Mouse (Mus musculus) splenic B cell, adult 2 months (primary cell): ENCODE data around the gene Nckap5.

Experiments used
- DNase-seq: peaks from one replicate; pipeline ENCODE4 v3.0.0-alpha.2; 2011; ENCODE audit warnings: low read depth, low spot score
- H3K27me3 ChIP-seq: 2 replicates; pipeline ENCODE4 v1.6.1; 2012; ENCODE audit warnings: mild to moderate bottlenecking, low read length, moderate library complexity, mixed read lengths; ENCODE audit not compliant: control insufficient read depth, poor library complexity, insufficient read depth, severe bottlenecking
- H3K36me3 ChIP-seq: 2 replicates; pipeline ENCODE4 v1.6.1; 2012; ENCODE audit warnings: mild to moderate bottlenecking, low read length, moderate library complexity, mixed read lengths; ENCODE audit not compliant: control insufficient read depth, poor library complexity, insufficient read depth, severe bottlenecking

Nckap5 gene

DNA sequence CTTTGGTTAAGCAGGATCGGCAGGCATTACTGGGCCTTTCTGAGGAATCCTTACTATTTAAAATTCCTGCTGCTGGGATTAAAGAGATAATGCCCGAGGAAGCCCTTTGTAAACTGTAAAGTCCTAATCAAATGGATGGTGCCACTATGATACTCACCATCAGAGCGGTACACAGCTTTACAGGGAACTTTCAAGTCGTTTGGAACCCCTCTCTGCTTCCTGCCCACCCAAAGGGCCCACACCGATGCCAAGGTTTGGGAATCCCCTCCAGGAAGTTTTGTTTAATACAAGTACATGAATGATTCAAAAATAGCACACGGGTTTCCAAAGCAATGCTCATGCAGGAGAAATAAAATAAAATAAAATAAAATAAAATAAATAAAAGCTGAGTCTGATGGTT is 340.3 kb downstream of the Nckap5 start:
- Histone ChIP-seq H3K27me3 (no peaks in the 10 kb centered on the region), H3K36me3 (no peaks in the 10 kb centered on the region)
- no peak for DNase-seq

DNA sequence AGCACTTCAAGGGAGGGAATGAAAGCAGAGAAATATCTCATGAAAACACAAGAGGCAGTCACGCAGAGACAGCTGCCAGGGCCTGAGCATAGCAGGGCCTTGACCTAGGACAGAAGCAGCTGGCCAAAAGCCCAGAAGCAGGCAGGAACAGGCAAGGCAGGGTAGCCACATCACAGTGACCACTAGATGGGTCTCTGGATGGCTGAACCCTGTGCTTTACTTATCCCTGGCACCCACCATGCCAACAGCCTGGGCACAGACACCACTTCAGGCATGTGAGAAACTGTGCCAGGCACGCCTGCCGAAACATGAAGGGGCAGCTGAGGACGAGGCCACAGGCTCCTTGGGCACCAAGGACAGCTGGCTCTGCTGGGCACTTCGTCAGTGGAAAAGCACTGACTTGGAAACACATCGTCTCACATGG is 345.9 kb downstream of the Nckap5 start:
- Histone ChIP-seq H3K36me3 (no peaks in the 10 kb centered on the region), H3K27me3 (no peaks in the 10 kb centered on the region)
- DNase-seq = no peak

DNA sequence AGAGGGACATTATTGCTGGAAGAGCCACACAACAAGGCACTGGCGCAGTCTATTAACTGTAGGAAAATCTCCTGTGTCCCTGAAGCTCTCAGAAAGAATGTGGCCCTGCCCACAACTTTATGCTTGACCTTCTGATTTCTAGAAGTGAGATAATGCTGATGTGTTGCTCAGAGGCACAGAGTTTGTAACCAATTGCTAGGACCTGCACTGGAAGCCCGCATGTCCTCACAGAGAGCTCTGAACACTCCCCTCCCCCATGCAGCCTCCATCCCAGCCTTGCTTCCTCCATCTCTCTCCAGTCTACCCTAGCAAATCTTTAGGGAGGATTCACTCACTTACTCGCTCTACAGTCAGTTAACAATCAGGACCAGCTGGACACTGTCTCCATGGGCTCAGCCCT is 346.9 kb downstream of the Nckap5 start:
- no peaks in the 10 kb centered on the region for H3K27me3 ChIP-seq
- DNase-seq = no peak
- H3K36me3 ChIP-seq = no peaks in the 10 kb centered on the region

DNA sequence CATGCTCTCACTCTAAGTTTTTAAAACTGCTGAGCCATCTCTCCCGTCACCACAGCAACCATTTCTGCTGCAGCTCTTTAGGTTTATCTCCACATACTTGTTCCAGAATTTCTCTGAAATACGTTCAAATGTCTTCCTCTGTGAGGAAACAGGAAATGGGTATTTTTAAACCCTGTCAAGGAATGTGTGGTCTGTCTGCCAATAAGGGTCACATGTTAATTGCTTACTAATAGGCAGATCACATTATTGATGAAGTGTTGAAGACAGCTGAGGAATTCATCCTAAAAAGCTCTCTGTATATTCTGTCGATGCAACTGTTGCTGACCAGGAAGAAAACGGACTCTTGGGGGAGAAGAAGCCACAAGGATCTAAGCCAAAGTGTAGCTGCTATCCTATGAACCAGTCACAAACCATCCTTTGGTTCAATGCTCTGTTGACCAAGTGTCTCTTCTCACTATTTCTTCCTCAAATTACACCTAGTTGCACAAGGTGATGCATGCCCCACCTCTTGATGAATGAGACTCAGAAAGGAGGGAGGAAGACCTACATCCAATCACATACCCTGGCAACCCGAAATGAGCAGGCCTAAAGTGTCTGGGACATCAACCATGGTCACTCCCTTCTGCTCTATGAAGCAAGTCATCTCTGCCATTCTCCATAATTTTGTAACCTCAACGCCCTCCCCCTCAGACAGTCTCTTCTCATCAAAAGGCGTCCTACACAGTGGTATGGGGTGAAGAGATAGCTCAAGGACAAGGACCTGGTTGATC is 349.0 kb downstream of the Nckap5 start:
- no peak for DNase-seq

DNA sequence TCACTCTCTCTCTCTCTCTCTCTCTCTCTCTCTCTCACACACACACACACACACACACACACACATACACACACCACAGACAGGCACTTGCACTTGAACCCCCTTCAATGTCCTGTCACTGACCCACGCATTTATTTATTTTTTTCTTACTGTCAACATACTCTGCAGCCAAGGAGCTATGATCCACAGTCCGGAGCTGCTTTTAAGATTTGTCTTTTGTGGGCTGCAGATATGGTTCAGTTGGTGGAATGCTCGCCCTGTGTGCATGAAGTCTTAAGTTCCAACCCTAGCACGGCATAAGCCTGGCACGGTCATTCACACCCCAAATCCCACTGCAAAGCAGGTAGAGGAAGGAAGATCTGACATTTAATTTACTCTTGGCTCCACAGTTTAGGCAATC is 357.6 kb downstream of the Nckap5 start:
- no peaks in the 10 kb centered on the region for H3K36me3 ChIP-seq
- H3K27me3 ChIP-seq = no peaks in the 10 kb centered on the region
- DNase-seq = no peak

More for the DNA sequence above, 349.0 kb downstream of the Nckap5 start:
- Histone ChIP-seq H3K36me3 (no peaks in the 10 kb centered on the region), H3K27me3 (no peaks in the 10 kb centered on the region)

DNA sequence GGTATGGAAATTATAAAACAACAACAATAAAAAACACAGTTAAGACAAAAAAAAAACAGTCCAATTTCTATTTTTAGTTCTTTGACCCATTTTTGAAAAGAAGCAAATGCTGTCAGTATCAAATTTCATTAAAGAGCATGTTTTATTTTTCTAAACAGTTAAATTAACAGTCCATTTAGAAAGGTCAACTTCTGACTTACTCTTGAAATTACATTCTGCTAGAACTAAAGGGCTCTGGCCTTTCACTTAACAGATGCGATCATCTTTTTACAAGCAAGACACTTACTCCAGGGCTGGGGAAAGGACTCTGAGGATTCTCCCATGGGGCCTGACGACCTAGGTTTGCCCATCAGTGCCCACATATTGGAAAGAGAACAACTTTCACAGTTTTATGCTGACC is 359.2 kb downstream of the Nckap5 start:
- DNase-seq = no peak

DNA sequence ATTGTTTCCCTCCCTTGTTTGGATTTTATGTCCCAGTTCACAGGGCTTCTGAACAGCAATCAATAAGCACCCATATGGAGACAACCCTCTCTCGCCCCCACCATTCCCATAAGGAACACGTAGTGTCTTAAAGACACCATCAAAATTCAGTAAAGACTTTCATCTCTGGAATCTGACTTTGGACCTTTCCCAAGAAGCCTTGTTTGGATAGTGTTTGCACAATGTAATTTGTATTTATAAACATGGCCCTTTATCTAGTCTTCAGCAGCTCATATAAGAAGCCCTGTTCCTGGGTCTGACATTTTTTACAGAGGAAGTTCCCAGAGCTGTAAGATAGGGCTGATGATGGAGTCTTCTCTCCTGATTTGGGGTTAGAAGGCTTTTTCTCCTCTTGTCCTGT is 359.7 kb downstream of the Nckap5 start:
- no peak for DNase-seq
- Histone ChIP-seq H3K36me3 (no peaks in the 10 kb centered on the region), H3K27me3 (no peaks in the 10 kb centered on the region)

More for the DNA sequence above, 359.2 kb downstream of the Nckap5 start:
- Histone ChIP-seq H3K27me3 (no peaks in the 10 kb centered on the region), H3K36me3 (no peaks in the 10 kb centered on the region)

DNA sequence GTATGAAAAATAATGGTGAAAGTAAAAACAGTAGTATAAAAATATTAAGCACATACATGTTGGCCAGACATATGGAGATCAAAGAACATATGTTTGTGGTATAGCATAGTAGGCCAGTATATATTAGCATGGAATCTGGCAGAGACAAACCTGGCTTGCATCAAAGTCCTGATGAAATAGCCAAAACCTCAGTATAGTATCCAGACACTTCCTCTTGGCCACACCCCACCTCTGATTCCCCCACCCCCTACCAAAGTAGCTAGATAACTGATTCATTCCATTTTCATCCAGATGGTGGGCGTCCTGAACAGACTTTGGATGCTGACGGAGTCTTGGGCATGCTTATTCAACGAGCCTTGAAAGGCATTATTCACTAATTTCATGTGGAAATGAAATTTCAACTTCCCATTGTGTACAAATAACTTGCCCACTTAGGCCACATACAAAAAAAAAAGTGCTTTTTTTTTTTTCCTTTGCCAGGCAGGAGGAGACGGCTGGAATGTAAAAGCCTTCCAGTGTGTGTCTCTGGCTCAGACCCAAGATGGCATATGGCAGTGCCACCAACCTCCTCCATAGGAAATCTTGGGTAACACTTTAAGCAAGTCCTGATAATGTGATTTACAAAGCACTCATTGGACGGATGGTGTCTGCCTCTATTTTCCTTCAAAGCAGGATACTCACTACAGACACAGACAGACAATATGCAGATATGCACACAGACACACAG is 360.6 kb downstream of the Nckap5 start:
- DNase-seq = no peak
- no peaks in the 10 kb centered on the region for H3K36me3 ChIP-seq
- no peaks in the 10 kb centered on the region for H3K27me3 ChIP-seq

DNA sequence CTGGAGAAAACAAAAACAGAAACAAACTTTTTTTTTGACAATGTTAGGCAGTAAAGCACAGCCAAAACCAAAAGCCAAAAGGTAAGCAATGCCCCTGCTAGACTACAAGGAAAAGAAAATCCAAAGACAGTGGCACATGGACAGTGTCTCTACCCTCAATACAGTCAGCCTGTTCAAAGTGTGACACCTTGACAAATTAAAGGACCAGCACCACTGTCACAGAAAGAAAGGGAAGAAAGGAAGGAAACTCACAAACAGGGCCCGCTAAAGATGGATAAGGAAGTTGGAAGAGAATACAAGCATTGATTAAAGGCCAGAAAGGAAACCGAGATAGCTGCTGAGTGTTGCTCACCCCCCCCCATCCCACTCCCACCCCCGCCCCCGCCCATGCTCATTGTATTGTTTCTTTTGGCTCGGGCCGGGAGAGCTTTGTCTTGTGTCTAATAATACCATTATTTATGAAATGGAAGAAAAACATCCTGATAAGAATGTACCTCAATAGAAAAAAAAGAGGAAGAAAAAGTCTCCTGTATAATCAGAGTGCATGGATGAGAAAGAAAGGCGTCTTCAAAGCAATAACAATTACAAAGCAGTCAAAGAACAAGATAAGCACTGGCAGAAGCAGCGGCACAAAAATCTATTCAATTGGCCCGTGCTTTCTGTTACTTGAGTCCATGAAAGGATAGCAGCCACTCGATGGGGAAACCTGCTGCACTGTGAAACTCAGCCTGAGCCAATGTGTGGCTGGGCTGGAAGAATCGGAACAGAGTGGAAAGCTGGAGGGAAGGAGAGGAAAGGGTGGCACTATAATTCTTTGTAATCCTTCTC is 368.9 kb downstream of the Nckap5 start:
- no peak for DNase-seq
- no peaks in the 10 kb centered on the region for H3K36me3 ChIP-seq
- no peaks in the 10 kb centered on the region for H3K27me3 ChIP-seq

DNA sequence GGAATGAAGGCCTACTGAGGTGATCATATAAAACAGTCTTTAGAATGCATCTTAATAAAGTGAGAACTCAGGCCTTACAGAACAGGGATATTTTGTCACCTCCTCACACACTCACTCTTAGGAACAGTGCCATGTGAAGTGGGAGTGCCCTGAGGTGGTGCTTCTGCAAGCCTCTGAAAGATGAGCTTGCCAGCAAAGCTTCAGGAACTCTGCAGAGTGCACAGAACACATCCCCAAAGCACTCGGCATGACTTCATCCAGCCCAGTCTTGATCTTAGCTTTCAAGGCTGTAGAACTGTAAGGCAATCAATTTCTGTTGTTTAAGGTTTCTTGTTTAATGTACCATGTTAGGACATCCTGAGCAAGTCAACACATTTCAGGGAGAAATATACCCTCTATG is 372.9 kb downstream of the Nckap5 start:
- Histone ChIP-seq H3K27me3 (no peaks in the 10 kb centered on the region), H3K36me3 (no peaks in the 10 kb centered on the region)
- no peak for DNase-seq

DNA sequence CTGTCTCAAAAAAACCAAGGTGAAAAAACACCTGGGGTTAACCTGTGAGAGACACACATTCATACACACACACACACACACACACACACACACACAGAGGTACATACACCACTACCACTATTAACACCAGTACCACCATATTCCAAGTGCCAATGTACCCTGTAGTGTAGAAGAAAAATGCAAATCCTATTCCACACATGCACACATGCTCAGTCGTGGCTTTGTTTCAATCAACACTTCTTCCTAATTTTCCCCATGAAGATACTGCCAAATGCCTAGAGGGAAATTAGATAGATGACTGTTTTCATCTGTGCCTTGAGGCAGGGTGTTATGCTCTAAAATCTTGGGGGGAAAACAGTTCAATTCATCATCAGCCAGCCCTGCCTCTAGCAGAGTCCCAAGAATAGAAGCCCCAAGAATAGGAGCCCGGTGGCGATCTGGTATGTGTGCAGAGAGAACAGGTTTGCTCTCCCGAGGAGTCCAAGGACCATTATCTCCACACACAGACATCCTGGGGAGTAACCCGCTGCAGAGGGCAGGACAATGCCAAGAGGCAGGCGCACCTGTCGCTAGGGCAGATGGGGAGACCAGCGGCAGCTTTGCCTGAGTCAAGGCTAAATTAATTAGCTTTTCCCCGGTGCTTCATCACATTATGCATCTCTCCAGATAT is 376.0 kb downstream of the Nckap5 start:
- Histone ChIP-seq H3K27me3 (no peaks in the 10 kb centered on the region), H3K36me3 (no peaks in the 10 kb centered on the region)
- no peak for DNase-seq

DNA sequence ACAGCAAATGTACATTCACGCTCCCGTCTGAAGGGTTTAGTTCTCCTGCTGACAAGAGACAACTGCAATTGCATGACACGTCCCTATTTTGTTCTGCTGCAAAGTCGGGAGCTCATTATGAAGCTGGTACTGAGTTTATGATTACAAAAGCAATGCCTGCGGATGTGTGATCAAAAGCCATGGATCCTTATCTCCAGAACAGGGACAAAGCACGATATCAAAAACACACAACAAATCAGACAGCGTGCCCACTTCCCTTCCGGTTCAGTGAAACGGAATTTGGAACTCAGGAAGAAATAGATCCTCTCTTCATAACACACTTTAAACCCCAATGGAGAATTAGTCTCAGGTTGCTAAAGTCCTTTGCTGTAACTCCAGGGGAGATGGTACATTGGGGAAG is 379.1 kb downstream of the Nckap5 start:
- H3K36me3 ChIP-seq = no peaks in the 10 kb centered on the region
- H3K27me3 ChIP-seq = no peaks in the 10 kb centered on the region
- no peak for DNase-seq

DNA sequence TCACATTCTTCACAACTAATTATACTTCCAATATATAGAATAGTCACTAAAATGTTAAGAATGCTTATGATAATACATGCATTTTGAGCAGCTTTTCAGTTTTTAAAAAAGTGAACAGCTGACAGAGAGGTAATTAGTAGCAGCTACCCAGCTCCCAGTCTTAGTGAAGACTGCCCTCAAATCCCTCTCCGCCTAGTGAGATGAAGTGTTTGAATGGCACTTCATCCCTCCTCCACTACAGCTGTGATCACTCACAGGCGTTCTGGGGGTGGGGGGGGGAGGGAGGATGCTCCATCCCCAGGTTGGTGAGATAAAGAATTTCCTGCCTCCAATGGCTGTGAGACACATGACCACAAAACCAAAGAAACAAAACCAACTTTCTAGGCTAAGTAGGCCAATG is 381.2 kb downstream of the Nckap5 start:
- H3K27me3 ChIP-seq = no peaks in the 10 kb centered on the region
- no peaks in the 10 kb centered on the region for H3K36me3 ChIP-seq
- DNase-seq = no peak

DNA sequence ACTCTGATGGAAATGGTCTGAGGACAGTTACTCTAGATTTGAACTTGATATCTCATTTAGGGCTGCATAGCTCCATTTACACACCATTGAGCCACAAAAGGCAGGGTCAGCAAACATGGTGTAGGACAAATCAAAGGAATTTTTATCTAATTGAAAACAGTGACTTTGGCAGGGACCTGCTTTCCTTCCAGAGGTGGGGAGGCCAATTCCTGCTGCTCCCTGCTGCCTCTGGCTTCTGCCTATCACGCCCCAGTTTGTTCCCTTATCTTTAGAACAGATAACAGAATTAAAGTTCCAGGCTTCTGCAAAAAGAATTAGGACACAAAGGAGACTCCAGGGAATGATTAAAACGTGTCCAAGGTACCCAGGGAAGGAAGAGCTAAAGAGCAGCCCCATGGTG is 386.7 kb downstream of the Nckap5 start:
- H3K36me3 ChIP-seq = no peaks in the 10 kb centered on the region
- DNase-seq = no peak
- H3K27me3 ChIP-seq = no peaks in the 10 kb centered on the region
